Mouse (Mus musculus) thymus, adult 2 months (tissue): ENCODE measurements around the gene Cldn9.

Source experiments
- CTCF ChIP-seq: fragments of 200-500 bp; IDR thresholded peaks from 2 replicates; pipeline ENCODE4 v1.5.1; 2012; ENCODE audit warnings: mild to moderate bottlenecking, control low read depth, low read length, moderate library complexity, borderline replicate concordance; ENCODE audit not compliant: control insufficient read depth, poor library complexity, insufficient read depth; ENCODE audit errors: extremely low read depth
- POLR2A ChIP-seq: fragments of 200-500 bp; IDR thresholded peaks from 2 replicates; pipeline ENCODE4 v1.6.1; 2012; ENCODE audit warnings: mild to moderate bottlenecking, low read length, control low read depth, moderate library complexity; ENCODE audit not compliant: control insufficient read depth, poor library complexity, insufficient read depth; ENCODE audit errors: extremely low read depth

DNA sequence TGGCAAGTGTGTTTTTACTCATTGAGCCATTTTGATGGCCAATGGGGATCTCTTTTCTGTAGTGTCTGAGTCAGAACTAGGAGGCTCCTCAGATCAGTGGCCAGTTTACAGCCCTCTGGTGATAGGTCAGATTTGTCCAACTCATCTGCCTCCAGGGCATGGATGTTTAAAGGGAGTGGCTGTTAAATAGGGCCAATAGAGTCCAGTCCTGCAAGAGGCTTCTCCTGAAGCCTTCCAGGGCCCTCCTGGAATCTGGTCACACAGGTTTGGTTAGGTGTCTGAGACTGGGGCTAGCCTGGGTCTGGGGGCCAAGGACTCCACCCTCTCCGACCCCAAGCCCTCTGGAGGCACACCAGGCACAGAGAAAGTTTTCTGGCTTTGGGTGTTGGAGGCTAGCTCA lies 10.7 kb upstream of the Cldn9 start:
- TF ChIP-seq POLR2A (no peak), CTCF (no peak)
